Mouse (Mus musculus) 3T3-L1 (cell line): ENCODE measurements around the gene Fasl.

Source experiments
- DNase-seq: peaks from one replicate; pipeline ENCODE4 v3.0.0-alpha.2; 2015; ENCODE audit warnings: low read depth, low spot score

Fasl gene

DNA sequence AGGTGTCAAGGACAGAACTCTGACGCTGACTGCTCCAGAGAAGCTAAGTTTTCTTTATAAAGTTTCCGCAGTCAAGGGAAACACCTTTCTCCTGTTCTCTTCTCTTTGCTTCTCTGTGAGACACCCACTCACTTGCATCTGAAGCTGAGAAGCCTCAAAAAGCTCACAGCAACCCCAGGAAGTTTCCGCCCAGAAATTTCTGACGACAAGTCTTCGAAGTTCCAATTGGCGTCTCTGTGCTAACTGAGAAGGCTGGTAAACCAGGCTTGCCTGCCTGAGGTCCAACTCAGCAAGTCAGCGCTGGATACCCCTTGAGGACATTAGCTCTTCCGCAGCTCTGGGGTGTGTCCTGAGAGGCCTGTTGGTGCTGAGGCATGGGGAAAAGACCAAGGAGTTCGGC, at the start of gene Fasl:
Gene Fasl (minus strand): TSS at position 157 of the 400 bp plus-strand sequence.
- DNase-seq: no peak

DNA sequence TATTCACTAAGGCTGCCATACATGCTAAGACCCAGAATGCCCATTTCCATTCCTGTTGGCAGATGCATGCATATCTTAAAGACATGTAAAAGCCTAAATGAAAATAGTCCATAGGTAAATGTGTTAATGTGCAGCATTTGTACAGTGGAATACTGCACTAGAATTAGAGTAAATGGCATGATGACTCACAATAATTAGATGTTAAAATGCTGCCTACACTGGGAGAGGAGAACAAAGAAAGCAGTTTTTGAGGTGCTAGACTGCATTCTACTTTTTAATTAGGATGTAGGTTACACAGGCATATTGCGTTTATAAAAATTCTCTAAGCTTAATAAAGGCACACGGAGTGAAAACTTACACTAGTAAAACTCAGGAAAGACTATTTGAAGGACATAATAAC, 38.4 kb upstream of the Fasl start:
- DNase-seq: no peak

DNA sequence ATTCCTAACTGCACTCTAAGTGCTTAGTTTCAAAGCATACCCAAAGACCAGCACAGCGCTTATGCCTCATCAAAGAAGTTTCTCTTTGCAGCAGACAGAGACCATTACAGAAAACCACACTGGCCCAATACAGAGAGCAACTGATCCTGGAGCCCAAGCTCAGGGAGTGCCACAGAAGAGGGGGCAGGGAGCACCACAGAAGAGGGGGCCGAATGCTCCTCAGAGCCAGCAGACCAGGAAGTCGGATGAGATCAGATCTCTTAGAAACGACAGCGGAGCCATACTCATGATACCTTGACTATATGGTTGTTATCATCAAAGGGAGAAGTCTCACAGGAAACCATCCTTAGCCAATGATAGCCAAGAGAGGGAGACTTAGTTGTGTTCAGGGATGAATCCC, 21.1 kb upstream of the Fasl start:
- no peak for DNase-seq

DNA sequence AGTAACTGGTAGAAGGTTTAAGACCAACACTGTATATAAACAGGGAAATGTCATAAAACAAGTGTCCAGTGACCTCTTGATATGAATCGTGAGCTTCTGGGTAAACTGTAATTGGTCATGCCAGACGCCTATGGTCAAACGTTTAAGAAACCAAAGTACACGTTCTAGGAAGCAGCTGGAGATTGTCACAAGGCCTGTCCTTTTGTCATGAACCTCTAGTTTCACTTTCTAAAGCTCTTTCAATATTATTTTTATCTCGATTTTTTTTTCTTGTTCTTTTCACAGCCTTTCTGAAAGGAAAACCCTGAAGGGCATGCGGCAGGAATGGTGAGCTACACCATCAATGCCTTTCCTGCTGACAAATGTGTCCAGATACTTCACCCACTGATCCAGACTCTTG, 20.7 kb upstream of the Fasl start:
- DNase-seq: no peak

DNA sequence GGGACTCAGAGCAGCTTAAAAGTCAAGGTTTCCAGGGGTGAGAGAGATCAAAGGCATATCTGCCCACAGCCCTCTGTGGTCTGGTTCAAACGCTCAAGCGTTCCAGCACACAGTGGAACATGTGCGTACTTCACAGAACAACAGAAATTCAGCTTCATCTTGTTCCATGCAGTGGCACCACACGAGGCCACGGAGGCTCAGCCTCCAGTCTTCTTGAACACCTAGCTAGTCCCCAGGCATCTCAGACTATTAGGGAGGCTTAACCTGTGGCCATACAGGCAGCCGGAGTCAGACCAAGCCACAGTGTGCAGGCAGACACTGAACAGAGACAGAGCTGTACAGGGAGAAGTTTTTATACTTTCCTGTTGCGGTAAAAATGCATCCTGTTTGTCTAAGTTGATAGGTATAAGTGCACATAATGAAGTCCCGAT, 16.3 kb upstream of the Fasl start:
- no peak for DNase-seq

DNA sequence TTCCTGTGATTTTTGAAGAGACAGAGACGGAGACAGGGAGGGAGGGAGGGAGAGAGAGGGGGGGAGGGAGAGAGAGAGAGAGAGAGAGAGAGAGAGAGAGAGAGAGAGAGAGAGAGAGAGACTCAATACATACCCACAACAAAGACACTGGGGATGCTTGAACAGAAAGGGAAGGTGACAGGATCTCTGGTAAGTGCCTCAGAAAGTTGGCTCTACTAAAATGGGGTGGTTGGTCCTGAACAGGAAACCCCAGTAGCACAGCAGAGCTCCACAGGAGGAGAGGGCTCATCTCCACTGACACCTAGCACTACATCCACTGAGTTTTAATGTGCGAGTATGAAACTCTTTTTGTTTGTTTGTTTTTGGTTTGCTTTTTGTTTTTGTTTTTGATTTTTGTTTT, 13.0 kb upstream of the Fasl start:
- DNase-seq: no peak

DNA sequence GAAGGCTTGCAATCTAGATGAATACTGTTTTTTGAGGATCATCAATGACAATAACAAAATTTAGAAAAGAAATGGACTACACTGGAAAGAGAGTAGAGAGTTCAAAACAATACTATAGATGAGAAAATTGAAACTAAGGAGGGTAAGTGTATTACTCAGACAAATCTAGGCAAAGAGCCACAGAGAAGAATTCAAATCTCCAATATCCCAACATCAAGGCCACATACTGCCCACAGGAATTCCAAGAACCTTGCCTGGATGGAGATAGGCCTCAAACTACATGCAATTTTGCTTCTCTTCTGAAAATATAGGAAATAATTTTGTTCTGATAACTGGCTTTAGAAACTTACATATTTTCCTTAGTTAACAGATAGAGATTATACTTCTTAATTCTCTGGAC, 12.0 kb upstream of the Fasl start:
- DNase-seq: peak; percentile 87

DNA sequence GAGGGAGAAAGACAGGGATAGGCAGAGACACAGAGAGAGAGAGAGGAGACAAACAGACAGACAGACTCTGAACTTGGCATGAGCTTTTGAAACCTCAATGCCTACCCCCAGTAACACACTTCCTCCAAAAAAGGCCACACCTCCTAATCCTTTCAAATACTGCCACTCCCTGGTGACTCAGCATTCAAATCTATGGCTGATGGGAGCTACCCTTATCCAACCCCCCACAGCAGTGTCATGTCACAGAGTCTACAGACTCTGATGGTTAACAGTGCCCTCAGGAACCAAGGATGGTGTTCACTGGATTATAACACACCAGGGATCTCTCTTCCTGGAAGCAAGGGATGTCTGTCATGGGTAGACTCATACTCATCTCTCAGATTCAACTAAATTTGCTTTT, 11.5 kb upstream of the Fasl start:
- DNase-seq: peak; percentile 68

DNA sequence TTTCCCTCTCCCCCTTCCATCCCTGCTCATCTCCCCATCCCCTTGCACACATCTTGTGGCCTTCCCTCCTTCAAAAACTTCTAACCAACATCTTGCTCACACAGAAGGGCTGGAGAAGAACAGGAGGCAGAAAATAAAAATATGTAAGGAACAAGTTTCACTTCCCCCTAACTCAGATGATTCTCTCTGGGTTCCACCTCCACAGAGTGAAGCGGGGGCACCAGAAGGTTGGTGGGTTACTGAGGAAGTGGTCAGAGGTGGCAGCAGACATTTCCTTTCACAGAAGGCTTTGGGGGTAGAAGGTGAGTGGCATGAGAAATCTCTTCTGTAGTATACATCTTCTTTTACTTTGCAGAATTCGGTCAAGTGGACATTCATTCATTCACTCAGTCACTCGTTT, 10.6 kb upstream of the Fasl start:
- no peak for DNase-seq

DNA sequence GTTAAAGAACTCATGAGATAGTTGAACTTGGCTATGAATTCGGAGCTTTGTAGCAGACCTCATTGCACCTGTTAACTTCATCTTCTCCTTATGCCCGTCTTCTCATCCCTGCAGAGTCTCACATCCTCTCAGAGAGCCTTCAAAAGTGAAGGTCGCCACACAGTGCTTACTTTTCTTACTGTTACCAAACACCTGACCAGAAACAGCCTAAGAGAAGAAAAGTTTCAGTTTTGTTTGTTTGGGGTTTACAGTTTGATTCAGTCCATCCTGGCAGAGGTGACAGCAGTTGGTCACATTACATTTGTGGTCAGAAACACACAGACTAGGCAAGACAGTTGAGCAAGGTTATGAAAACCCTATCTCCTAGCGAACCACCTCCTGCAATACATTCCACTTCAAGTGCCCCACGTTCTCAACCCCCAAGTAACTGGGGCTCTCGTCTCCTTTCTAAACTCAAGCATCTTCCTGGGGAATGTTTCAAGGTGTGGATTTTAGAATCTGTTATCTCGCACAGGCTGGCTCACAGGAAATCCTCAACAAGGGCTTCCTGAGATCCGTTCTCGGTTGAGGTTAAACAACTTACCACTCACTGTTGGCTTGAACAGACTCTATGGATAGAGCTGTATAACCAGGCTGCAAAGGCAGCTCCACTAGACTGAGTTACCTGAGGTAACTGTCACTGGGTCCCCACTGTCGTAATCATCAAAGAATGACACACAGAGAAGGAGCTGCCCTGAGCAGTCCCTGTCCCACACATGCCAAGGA, 6.3 kb upstream of the Fasl start:
- no peak for DNase-seq

DNA sequence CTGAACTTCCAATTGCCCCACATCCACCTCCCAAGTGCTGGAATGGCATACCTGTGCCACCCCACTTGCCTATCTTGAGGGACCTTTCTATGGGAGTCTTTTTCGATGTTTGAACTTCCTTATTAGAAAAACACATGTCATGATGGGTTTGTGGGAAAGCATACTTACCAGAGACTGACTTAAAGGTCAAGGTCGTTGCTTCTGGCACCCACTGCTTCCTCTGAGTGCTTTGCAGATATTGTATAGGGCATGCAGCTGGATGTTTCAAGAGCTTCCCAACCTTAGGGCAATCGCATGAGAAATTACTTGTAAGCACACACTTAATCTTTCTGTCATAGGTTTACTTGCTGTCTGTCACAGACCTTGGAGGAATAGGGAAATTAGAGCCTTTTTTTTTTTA, 5.0 kb upstream of the Fasl start:
- no peak for DNase-seq

DNA sequence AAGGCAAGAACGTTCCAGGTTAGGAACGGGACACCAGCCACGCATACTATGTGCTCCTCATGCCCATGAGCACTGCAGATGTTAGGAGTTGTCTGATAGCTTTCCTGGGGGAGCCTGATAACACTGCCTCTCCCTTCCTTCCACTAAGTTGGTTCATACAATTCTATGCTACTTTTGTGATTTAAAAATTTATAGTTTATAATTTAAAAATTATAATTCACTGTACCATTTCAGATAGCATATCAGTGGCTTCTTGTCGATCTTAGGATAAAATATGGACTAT, 4.3 kb upstream of the Fasl start:
- no peak for DNase-seq

DNA sequence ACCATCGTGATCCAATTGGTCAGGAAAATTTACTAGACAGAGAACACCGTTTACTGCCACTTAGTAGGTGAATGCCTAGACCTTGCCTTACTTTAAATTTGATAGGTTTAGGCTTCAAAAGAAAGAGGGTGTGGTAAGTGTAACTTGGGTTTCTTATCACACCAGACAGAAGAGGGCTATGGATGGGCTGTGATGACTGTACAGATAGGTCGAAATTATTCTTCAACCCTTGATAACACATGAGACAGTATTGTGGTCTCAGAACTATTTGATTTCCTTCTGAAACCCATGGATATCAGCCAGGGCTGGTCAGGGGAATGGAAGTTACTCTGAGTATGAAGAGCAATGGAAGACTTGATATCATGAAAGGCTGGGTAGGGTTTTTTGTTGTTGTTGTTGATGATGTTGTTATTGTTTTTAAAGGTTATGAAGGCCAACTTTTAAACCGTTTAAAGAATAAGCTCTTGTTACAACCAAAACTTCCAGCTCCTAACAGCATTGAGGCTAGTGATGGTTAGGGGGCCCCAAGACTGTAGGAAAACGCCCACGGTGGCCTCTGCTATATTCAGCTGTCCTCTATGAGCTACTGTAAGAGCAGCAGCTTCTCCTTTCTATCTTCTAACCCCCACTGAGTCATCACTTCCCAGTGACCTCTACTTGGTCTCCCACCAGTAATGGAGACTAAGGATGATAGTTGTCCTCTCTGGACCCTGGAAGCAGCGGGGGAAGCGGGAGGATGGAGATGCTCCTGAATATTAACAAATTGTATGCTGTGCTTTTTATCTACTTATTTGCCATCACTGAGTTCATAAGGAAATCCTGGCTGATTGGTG, 3.8 kb upstream of the Fasl start:
- no peak for DNase-seq

DNA sequence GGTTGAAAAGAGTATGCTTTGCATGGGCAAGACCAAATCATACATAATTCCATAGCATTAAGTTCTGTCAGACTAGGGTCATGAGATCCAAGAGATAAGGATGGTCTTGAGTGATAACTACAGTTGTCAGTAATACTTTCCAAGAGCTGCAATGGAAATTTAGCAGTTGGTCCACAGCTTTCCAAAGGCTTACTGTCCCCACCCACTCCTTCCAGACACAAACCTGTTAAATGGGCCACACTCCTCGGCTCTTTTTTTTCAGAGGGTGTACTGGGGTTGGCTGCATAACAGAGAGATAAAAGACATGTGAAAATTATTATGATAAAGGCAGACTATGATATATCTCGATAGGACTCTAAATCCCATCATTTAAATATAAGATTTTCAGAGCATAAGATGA, 5.6 kb downstream of the Fasl start:
- DNase-seq: no peak

DNA sequence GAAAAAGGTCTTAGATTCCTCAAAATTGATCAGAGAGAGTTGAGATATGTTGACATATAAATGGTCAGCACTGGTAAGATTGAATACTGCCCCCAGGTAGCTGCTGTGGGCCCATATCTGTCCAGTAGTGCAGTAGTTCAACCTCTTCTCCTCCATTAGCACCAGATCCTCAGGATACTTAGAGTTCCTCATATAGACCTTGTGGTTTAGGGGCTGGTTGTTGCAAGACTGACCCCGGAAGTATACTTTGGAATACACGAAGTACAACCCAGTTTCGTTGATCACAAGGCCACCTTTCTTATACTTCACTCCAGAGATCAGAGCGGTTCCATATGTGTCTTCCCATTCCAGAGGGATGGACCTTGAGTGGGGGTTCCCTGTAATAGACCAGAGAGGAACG, 6.7 kb downstream of the Fasl start:
- DNase-seq: no peak

DNA sequence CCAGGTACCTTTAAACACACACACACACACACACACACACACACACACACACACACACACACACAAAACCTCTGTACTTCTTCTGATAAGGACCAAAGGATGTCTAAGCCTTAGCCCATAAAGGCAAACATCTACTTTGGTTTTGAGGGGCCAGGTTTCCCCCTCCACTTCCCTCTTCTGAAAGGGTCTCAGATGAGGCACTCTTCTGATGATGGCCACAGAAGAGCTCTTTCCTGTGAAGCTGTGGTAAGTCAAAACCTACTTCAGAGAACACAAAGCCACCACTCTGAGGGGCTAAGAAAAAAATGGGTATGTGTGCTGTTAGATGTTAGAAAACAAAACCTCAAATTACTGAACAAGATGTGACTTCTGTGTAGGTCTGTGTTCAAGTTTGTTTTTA, 9.2 kb downstream of the Fasl start:
- DNase-seq: no peak

DNA sequence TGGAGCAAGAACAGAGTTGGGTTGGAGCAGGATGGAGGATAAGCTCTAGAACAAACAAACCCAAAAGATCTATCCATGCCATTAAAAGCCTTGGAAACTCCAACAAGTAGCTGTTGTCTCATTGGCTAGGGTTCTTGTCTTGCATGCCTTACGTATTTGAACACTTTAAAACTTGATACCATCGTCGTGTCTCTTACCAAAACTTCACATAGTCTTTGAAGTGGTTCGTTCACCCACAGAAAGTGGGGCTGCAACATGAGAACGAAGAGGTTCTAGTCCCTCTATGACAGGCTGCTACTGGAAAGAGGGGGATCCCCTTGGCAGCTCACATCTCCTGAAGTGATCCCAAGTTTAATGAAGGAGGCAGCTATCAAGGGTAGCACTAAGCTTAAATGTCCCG, 13.1 kb downstream of the Fasl start:
- no peak for DNase-seq

DNA sequence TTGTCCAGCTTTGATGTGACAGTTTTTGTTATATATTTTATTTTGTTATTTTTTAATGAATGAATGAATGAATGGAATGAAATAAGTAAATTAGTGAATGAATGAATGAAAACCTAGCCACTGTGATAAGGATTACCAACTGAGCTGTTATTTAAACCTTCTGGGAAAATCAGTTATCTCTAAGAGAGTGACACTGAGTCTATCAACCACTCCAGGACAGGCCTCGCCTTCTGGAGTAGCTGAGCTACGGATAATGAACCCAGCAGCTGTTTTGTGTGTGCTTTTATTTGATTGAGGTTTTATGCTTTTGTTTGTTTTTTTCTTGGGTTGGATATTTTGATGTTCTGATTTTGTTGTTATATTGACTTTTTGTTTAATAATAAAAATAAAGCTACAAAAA, 17.0 kb downstream of the Fasl start:
- DNase-seq: no peak

DNA sequence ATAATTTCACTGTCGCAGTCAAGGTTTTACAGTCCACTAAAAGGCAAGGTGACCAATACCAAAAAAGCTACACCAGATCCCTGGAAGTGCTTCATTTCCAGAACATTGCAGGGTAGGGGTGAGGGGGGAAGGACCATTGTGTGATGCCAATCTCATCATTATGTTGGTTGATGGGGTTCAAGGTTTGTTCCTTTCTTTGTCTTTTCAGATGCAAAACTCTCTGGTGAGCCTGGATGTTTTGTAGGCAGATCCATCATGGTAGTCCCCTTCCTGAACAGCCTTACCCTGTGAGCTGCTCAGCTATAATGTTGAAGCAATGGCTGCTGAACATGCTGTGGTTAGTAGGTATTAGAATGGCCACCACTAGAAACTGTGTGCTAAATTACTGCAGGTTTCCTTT, 19.0 kb downstream of the Fasl start:
- DNase-seq: no peak

DNA sequence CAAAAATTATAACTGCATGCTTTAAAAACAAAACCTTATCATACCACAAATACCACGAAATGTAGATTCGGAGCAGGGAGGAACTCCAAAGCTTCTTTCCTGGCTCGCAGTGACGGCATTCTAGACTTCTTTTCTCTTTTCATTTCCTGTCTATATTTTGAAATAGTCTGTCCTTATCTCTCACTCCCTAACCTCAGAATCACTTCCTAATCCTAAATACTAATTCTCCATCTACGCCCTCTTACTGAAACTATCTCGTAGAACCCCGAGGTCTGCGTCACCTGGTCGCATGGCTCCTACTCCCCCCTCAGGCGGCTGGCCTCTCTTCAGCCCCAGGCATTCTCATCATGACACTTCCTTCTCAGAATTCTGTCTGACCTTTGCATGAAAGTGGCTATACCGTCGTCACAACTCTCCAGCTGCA, 21.2 kb downstream of the Fasl start:
- no peak for DNase-seq

DNA sequence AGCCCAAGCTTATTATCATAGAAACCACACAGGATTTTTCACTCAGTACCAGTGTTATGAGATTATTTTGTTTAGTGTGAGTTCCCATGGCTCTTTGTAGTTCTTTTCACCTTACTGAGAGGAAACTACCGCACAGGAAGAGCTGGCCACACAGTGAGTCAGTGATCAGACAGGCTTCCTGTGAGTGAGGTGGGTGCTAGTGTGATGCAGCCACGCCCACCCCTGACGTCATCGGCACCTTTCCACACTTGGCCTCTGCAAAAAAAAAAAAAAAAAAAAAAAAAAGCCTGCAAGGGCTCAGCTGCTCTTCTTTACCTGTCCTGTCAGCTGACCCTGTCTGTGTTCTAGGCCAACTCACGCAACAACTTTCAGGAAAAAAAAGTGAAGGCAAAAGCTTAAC, 21.6 kb downstream of the Fasl start:
- peak; percentile 35 for DNase-seq

DNA sequence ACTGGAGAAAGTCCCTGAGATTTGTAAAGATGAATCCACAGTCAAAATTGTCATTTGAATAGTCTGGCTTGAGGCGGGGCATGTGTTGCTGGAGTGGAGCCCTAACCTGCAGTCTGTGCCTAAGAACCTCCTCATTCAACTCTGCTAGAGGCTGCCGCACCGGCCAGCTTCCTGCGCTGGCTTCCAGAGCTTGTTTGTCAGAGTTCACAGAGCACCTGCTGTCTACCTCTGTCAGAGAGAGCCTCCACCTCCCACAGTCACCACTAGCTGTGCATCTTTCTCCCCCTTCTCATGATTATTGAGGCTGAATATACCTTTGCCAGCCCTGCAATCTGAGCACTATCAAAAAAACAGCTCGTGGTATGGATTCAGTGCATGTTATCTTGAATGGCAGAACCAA, 22.4 kb downstream of the Fasl start:
- DNase-seq: no peak

DNA sequence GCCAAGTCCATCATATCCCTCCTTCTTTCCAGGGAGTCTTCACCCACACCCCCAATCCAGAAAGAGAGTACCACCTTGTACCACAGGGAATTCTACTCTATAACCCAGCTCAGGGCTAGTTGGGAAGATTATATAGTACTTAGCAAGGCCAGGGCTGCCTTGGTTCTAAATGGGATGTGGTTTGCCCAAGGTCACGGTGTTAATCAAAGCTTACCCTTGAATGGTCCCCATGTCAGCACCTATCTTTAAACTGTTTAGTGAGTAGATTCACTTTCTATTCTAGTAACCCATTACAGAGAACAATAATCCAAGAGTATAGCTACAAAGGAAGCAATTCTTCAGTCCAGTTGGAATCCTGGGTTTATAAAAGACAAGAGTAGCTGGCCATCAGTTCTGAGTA, 23.3 kb downstream of the Fasl start:
- DNase-seq: no peak
